Mouse (Mus musculus) stomach, postnatal 0 days (tissue): ENCODE measurements around the gene Paf1. TPM values are rescaled to one million over a fixed set of nuclear protein-coding genes. Genes with fewer than 3 reads are reported as not detected.
A peak's percentile ranks its signal among the peaks of the same experiment; 100 is the strongest.
"Not testable (repeated sequence)": the region's sequence is repeated elsewhere in the genome, so short reads cannot be mapped to it uniquely, and the experiment has no call there.

Experiments
- ATAC-seq: fragments of 200-750 bp; cut with Nextera tagmentation; 2 replicates; pipeline ENCODE4 v1.8.0; 2017; ENCODE audit not compliant: low FRiP score, low TSS enrichment
- DNase-seq: peaks from one replicate; pipeline ENCODE4 v3.0.0-alpha.2; 2016; ENCODE audit warnings: low spot score
- H3K27ac ChIP-seq: fragments of 300-500 bp; sonication (generic); replicated peaks from 2 replicates; pipeline ENCODE4 v1.5.1; 2014; ENCODE audit warnings: mild to moderate bottlenecking, control low read depth
- H3K27me3 ChIP-seq: fragments of 300-500 bp; sonication (generic); 2 replicates; pipeline ENCODE4 v1.6.1; 2014; ENCODE audit warnings: low read length; ENCODE audit not compliant: control insufficient read depth, insufficient read depth
- H3K36me3 ChIP-seq: fragments of 300-500 bp; sonication (generic); 2 replicates; pipeline ENCODE4 v1.6.1; 2014; ENCODE audit warnings: low read length, mixed read lengths; ENCODE audit not compliant: control insufficient read depth, insufficient read depth
- H3K4me1 ChIP-seq: fragments of 300-500 bp; sonication (generic); replicated peaks from 2 replicates; pipeline ENCODE4 v1.6.1; 2014; ENCODE audit warnings: antibody characterized with exemption; ENCODE audit not compliant: control insufficient read depth, insufficient read depth
- H3K4me2 ChIP-seq: fragments of 300-500 bp; sonication (generic); replicated peaks from 2 replicates; pipeline ENCODE4 v1.6.1; 2014; ENCODE audit warnings: low read depth, mild to moderate bottlenecking, control low read depth, moderate library complexity
- H3K4me3 ChIP-seq: fragments of 300-500 bp; sonication (generic); 2 replicates; pipeline ENCODE4 v1.5.1; 2014; ENCODE audit warnings: low read depth, low read length, control low read depth
- H3K9ac ChIP-seq: fragments of 300-500 bp; sonication (generic); 2 replicates; pipeline ENCODE4 v1.6.1; 2014; ENCODE audit warnings: mild to moderate bottlenecking, low read length, control low read depth, mixed read lengths
- H3K9me3 ChIP-seq: fragments of 300-500 bp; sonication (generic); 2 replicates; pipeline ENCODE4 v1.6.1; 2016; ENCODE audit warnings: low read length; ENCODE audit not compliant: control insufficient read depth
- CTCF ChIP-seq: IDR thresholded peaks from 2 replicates; pipeline ENCODE4 v1.5.1; 2016; ENCODE audit warnings: antibody characterized with exemption, low read depth, mild to moderate bottlenecking, moderate library complexity
- EP300 ChIP-seq: optimal IDR thresholded peaks from 2 replicates; pipeline ENCODE3; 2016; ENCODE audit warnings: antibody characterized with exemption
- WGBS: fragments of 180-500 bp; shearing (Covaris S2); extraction: QIAGEN DNeasy Blood & Tissue Kit; methylation state at CpG from one replicate; pipeline ENCODE4 v1.1.7; 2014; 5-methylcytosine and 5-hydroxymethylcytosine counted together
- polyA plus RNA-seq: library from polyadenylated mRNA; unstranded; fragments of >200 nt; fragmentation: Nextera tagmentation; extraction: Ambion mirVana; gene quantifications from 2 replicates; pipeline ENCODE4 v1.2.1, GENCODE M21; 2015

Gene Paf1
- polyA plus RNA-seq, 1 experiment from 2014 or later = 35.9 TPM

DNA sequence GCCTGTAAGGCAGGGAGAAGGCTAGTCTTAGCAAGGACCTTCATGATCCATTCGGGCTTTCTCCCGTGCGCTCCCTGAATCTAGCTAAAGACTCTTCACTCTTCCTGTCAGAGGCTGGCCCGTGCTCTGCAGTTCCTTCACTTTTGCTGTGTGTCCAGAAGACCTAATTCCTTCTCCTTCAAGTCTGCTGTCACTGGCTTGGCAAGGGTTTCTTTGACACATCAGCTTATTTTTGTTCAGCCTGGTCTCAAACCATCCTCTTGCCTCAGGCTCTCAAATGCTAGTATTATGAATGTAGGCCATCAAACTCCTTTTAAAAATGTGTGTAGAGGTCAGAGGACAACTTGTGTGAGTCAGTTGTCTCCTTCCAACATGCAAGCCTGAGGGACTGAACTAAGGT is 9.1 kb upstream of the Paf1 start:
- no peak overlapping the region for H3K4me3 ChIP-seq
- no peak for ATAC-seq
- no peak for DNase-seq
- peaks cover 14% of the 10 kb centered on the region; the same call in 1 of the 2 replicates for H3K4me1 ChIP-seq
- 71% methylated on average over 4 of the region's 4 CpGs for WGBS
- no peak overlapping the region for H3K9ac ChIP-seq
- H3K36me3 ChIP-seq = peaks cover under 1% of the 10 kb centered on the region; the same call in 1 of the 2 replicates
- peak overlapping the region; percentile 100 for H3K27ac ChIP-seq
- H3K4me2 ChIP-seq = no peak overlapping the region
- no peaks in the 10 kb centered on the region for H3K9me3 ChIP-seq
- TF ChIP-seq EP300 = no peak
- no peak for TF ChIP-seq CTCF
- no peaks in the 10 kb centered on the region for H3K27me3 ChIP-seq

GRCm38 (mm10) chr7:28384162-28384561 is 8.6 kb upstream of the Paf1 start:
- Histone ChIP-seq H3K27ac (peak overlapping the region; percentile 100; the same call in 1 of the 2 replicates), H3K4me1 (peaks cover 14% of the 10 kb centered on the region; the same call in 1 of the 2 replicates)
- 67% methylated on average over 6 of the region's 6 CpGs for WGBS

DNA sequence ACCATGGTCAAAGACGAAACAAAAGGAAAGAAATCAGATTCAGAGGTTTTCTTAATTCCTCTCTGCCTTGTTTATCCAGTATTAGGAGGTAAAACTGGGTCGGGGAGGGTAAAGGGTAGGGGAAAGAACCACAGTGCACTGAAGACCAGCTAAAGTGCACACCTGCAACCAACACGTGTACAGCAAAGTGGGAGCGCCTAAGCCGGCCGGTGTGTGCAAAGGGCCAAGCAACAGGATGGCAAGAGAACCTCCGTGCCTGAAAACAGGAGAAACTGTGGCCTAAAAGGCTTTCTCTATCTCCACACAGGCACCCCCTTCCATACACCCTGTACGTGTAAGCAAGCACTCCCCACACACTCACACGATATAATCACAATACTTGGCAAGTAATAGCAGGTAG is 7.6 kb upstream of the Paf1 start:
- Histone ChIP-seq H3K27ac (peak overlapping the region; percentile 65), H3K9me3 (no peaks in the 10 kb centered on the region), H3K36me3 (peaks cover 3% of the 10 kb centered on the region; the same call in 1 of the 2 replicates), H3K4me2 (no peak overlapping the region), H3K4me3 (no peak overlapping the region), H3K9ac (no peak overlapping the region), H3K27me3 (no peaks in the 10 kb centered on the region), H3K4me1 (peaks cover 10% of the 10 kb centered on the region; the same call in 1 of the 2 replicates)
- DNase-seq (no peak), ATAC-seq (no peak)
- TF ChIP-seq CTCF = no peak
- TF ChIP-seq EP300 = no peak
- WGBS = 87% methylated on average over 9 of the region's 9 CpGs

More at GRCm38 (mm10) chr7:28384162-28384561, 8.6 kb upstream of the Paf1 start:
- ATAC-seq (no peak), DNase-seq (peak; percentile 16)
- Histone ChIP-seq H3K27me3 (no peaks in the 10 kb centered on the region), H3K4me3 (no peak overlapping the region), H3K9me3 (no peaks in the 10 kb centered on the region), H3K4me2 (no peak overlapping the region), H3K9ac (no peak overlapping the region), H3K36me3 (peaks cover 3% of the 10 kb centered on the region; the same call in 1 of the 2 replicates)
- TF ChIP-seq CTCF (no peak), EP300 (no peak)

DNA sequence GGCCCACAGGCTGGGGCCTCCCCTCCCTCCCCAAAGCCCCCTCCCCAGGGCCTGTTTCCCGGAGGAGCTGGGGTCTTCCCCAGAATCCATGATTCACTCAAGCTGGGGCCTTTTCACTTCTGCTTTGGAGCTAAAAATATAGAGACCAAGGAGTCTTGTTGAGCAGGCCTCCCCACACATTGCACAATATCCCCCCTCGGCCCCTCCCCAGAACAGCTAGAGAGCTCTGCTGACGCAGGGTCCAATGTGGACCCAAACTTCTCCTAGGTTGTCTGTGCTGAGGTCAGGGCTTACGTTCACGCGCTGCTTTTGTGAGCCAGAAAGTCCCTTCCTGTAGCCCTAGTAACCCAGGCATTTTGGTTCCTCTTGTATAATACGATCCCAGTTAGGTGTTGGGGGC is 6.7 kb upstream of the Paf1 start:
- peak overlapping the region; percentile 65 for H3K27ac ChIP-seq
- DNase-seq (no peak), ATAC-seq (no peak)
- peaks cover 3% of the 10 kb centered on the region; the same call in 1 of the 2 replicates for H3K36me3 ChIP-seq
- H3K4me2 ChIP-seq = no peak overlapping the region
- whole genome bisulfite sequencing = 76% methylated on average over 7 of the region's 7 CpGs
- no peak overlapping the region for H3K4me3 ChIP-seq
- H3K4me1 ChIP-seq = peaks cover 8% of the 10 kb centered on the region; the same call in 1 of the 2 replicates
- H3K9ac ChIP-seq = no peak overlapping the region
- H3K9me3 ChIP-seq = no peaks in the 10 kb centered on the region
- no peak for TF ChIP-seq EP300
- TF ChIP-seq CTCF = no peak
- H3K27me3 ChIP-seq = no peaks in the 10 kb centered on the region

GRCm38 (mm10) chr7:28386462-28386861 is 6.3 kb upstream of the Paf1 start:
- H3K27ac ChIP-seq = peak overlapping the region; percentile 65
- H3K36me3 ChIP-seq = peaks cover 3% of the 10 kb centered on the region; the same call in 1 of the 2 replicates
- 3% methylated on average over 4 of the region's 4 CpGs for WGBS
- no peaks in the 10 kb centered on the region for H3K9me3 ChIP-seq
- ATAC-seq (peak; percentile 53), DNase-seq (peak; percentile 91)
- H3K4me2 ChIP-seq = no peak overlapping the region
- no peaks in the 10 kb centered on the region for H3K27me3 ChIP-seq
- no peak overlapping the region for H3K4me3 ChIP-seq
- peaks cover 8% of the 10 kb centered on the region; the same call in 1 of the 2 replicates for H3K4me1 ChIP-seq
- H3K9ac ChIP-seq = no peak overlapping the region
- peak; percentile 94 for TF ChIP-seq CTCF
- no peak for TF ChIP-seq EP300

DNA sequence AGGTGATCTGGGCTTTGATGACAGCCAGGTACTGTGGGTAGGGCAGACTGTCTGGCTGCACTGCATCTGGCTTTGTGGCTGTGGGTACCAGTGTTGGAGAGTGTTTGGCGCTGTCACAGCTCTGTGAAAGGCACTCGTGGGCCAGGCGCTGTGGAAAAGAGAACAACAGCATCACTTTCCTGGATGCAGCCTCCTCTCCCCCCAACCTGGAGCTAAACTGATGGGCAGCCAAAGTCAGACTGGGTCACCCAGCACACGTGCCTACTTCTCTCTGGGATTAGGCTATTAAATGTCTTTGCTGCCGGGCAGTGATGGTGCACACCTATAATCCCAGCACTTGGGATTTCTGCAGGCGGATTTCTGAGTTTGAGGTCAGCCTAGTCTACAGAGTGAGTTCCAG is 5.9 kb upstream of the Paf1 start:
- not testable (repeated sequence) for H3K36me3 ChIP-seq, H3K9ac ChIP-seq, H3K27me3 ChIP-seq, H3K27ac ChIP-seq, H3K4me2 ChIP-seq, ATAC-seq, H3K4me3 ChIP-seq, H3K9me3 ChIP-seq, DNase-seq
- 76% methylated on average over 6 of the region's 6 CpGs for WGBS
- H3K4me1 ChIP-seq = peaks cover 11% of the 10 kb centered on the region

DNA sequence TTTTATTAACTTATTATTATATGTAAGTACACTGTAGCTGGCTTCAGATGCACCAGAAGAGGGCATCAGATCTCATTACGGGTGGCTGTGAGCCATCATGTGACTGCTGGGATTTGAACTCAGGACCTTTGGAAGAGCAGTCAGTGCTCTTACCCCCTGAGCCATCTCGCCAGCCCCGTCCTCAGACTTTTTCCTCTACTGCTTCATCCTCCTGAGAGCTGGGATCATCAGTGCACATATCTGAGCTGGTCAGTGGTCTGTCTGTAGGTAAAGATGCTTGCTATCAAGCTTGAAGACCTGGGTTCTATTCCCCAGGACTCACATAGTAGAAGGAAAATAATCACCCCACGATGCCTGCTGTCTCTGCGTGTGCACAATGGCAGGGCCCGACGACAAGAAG is 5.4 kb upstream of the Paf1 start:
- H3K4me1 ChIP-seq = peaks cover 11% of the 10 kb centered on the region
- H3K9ac ChIP-seq, H3K36me3 ChIP-seq, H3K9me3 ChIP-seq, H3K4me3 ChIP-seq, H3K27me3 ChIP-seq, DNase-seq, ATAC-seq, H3K27ac ChIP-seq, H3K4me2 ChIP-seq: not testable (repeated sequence)
- 81% methylated on average over 7 of the region's 7 CpGs for WGBS
